Comparison of ENCODE assay signal across 9 mouse cellular contexts in the genomic region with DNA sequence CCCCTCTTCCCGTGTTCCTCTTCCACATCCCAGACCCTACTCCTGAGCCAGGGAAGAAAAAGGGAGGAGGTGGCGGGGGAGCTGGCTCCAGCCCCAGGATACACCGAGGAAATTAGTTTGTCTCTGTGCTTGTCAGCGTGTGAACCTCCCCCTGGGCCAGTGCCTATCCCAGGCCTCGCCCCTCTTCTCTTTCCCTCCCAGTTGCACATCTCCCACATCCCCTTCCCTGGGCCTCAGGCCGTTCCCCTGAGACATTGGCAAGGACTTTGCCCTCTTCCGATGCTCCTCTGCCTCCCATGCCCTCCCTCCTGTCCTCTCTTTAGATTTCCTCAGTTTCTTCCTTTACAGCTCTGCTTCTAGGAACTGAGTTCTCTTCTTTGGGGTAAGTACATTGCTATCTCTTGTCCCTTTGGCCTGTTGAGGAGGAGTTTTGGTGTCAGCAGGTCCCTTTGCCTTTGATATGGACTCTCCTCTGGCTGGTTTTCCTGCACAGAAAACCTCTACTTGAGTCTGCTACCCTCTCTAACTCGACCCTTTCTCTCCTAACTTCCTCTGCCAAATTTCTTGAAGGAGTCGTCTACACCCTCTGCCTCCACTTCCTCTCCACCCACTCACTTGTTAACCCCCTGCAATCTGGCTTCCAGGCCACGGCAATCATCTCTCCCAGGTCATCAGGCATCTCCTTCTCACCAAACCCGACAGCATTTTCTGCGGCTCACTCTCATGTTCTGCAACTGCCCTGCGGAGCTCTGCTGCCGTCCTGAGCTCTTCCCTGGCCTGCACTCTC. TPM values are rescaled to one million over a fixed set of nuclear protein-coding genes. Genes with fewer than 3 reads are reported as not detected.
DNase-seq lines count a peak whose midpoint lies in the region; ATAC-seq lines count a peak whose summit lies in the region.
"Had no signal": no experiment of that assay in that cellular context is flagged by ENCODE, and none has a peak within 500 bp of the region (broad histone marks: within the 10 kb centered on the region; RNA-seq: fewer than 3 reads in every experiment).

No protein-coding gene starts in this region.

- H3K27me3 ChIP-seq in heart, embryonic 14.5 days (ENCODE audit: control insufficient read depth, insufficient read depth, low read length): peaks cover 22% of the 10 kb centered on the region
- peaks cover 12% of the 10 kb centered on the region; the same call in 1 of the 2 replicates for H3K27me3 ChIP-seq in limb, embryonic 12.5 days
- H3K27me3 ChIP-seq in stomach, embryonic 14.5 days (ENCODE audit: control insufficient read depth, insufficient read depth, low read length): no peaks in the 10 kb centered on the region

- no peak overlapping the region; the same call in 1 of the 2 replicates for H3K4me2 ChIP-seq in heart, embryonic 14.5 days (ENCODE audit: low read length)
- no peak overlapping the region for H3K4me2 ChIP-seq in limb, embryonic 12.5 days
- peak overlapping the region; percentile 25 for H3K4me2 ChIP-seq in stomach, embryonic 14.5 days (replicated peaks; ENCODE audit: low read depth, low read length)

- 28% methylated on average over 14 of the region's 14 CpGs for WGBS in heart, embryonic 14.5 days
- WGBS in limb, embryonic 12.5 days: 35% methylated on average over 14 of the region's 14 CpGs
- 23% methylated on average over 14 of the region's 14 CpGs for WGBS in stomach, embryonic 14.5 days

- H3K4me3 ChIP-seq in heart, embryonic 14.5 days (ENCODE audit: control insufficient read depth in 1 of 2, insufficient read depth in 1 of 2, low read depth in 1 of 2, low read length in 2 of 2): no peak overlapping the region
- no peak overlapping the region for H3K4me3 ChIP-seq in limb, embryonic 12.5 days (replicated peaks)
- no peak overlapping the region for H3K4me3 ChIP-seq in stomach, embryonic 14.5 days (ENCODE audit: low read depth, low read length)

- peak; percentile 39; the same call in 1 of the 2 replicates for ATAC-seq in heart, embryonic 14.5 days (ENCODE audit: insufficient number of reproducible peaks, insufficient read depth, low FRiP score, low read depth)
- ATAC-seq in limb, embryonic 12.5 days (ENCODE audit: insufficient number of reproducible peaks, insufficient read depth, low FRiP score, low TSS enrichment, low read depth): no peak
- ATAC-seq in stomach, embryonic 14.5 days (ENCODE audit: insufficient number of reproducible peaks, insufficient read depth, low FRiP score, low read depth): peak; percentile 56; the same call in 1 of the 2 replicates

- no peak overlapping the region for H3K9ac ChIP-seq in heart, embryonic 14.5 days (ENCODE audit: low read length)
- H3K9ac ChIP-seq in limb, embryonic 12.5 days (replicated peaks): 0 out of 2 replicates have a peak overlapping the region, but pooled peaks have one; percentile 34
- no peak overlapping the region for H3K9ac ChIP-seq in stomach, embryonic 14.5 days (replicated peaks; ENCODE audit: low read depth, low read length)

- H3K9me3 ChIP-seq in heart, embryonic 14.5 days (ENCODE audit: control insufficient read depth, low read length): no peaks in the 10 kb centered on the region
- no peaks in the 10 kb centered on the region for H3K9me3 ChIP-seq in limb, embryonic 12.5 days
- H3K9me3 ChIP-seq in stomach, embryonic 14.5 days (ENCODE audit: control insufficient read depth, low read depth, low read length): no peaks in the 10 kb centered on the region

- peaks cover 11 to 21% of the 10 kb centered on the region in 2 experiments; a peak in 3 of 4 replicates for H3K4me1 ChIP-seq in heart, embryonic 14.5 days (ENCODE audit: control insufficient read depth in 2 of 2, insufficient read depth in 2 of 2, low read length in 2 of 2)
- H3K4me1 ChIP-seq in limb, embryonic 12.5 days (replicated peaks): peaks cover 43% of the 10 kb centered on the region
- peaks cover 56% of the 10 kb centered on the region for H3K4me1 ChIP-seq in stomach, embryonic 14.5 days (ENCODE audit: control insufficient read depth, insufficient read depth, low read length)

- H3K36me3 ChIP-seq in heart, embryonic 14.5 days (ENCODE audit: control insufficient read depth, insufficient read depth, low read length): no peaks in the 10 kb centered on the region
- H3K36me3 ChIP-seq in limb, embryonic 12.5 days: peaks cover 32% of the 10 kb centered on the region
- H3K36me3 ChIP-seq in stomach, embryonic 14.5 days (ENCODE audit: control insufficient read depth, insufficient read depth, low read length): no peaks in the 10 kb centered on the region

- DNase-seq in thymus, postnatal 25 days: peak; percentile 38
- no peak for DNase-seq in thymus, postnatal 36 days
- DNase-seq in adrenal gland, postnatal 10 days: no peak
- DNase-seq in layer of hippocampus, postnatal 10 days (ENCODE audit: low spot score in 2 of 2): no peak
- no peak for DNase-seq in cerebellum, postnatal 4 days (ENCODE audit: low spot score in 2 of 2)

- peak overlapping the region in 1 of 2 experiments; percentile 33; a peak in 1 of 4 replicates for H3K27ac ChIP-seq in heart, embryonic 14.5 days (replicated peaks in 1 of 2; ENCODE audit: control insufficient read depth in 1 of 2, insufficient read depth in 1 of 2, low read depth in 2 of 2, low read length in 2 of 2)
- no peak overlapping the region for H3K27ac ChIP-seq in limb, embryonic 12.5 days
- H3K27ac ChIP-seq in stomach, embryonic 14.5 days (ENCODE audit: low read length): peak overlapping the region; percentile 80; the same call in 1 of the 2 replicates

RNA-seq across cellular contexts. Expression of gene AC109138.7, which starts 7.0 kb away (rescaled TPM):
- polyA plus RNA-seq in heart, embryonic 14.5 days (2014; fragmentation: Nextera tagmentation; extraction: Ambion mirVana): not detected in 2 replicates
- not detected in 2 replicates for polyA plus RNA-seq in limb, embryonic 12.5 days (2016; fragmentation: Nextera tagmentation; extraction: Ambion mirVana)
- polyA plus RNA-seq in stomach, embryonic 14.5 days (2014; fragmentation: Nextera tagmentation; extraction: Ambion mirVana): not detected in 2 replicates
- total RNA-seq in adrenal gland, postnatal 10 days (2021): not detected
- total RNA-seq in layer of hippocampus, postnatal 10 days (2021): not detected
- polyA plus RNA-seq: limb, embryonic 11.5 days had no signal

RNA-seq across cellular contexts. Expression of gene Clcf1, which starts 7.1 kb away (rescaled TPM):
- polyA plus RNA-seq in heart, embryonic 14.5 days (2014; fragmentation: Nextera tagmentation; extraction: Ambion mirVana): 0.78 and 1.2 TPM in 2 replicates
- 8.6 and 9.1 TPM in 2 replicates for polyA plus RNA-seq in limb, embryonic 12.5 days (2016; fragmentation: Nextera tagmentation; extraction: Ambion mirVana)
- 7.3 and 8.3 TPM in 2 replicates for polyA plus RNA-seq in stomach, embryonic 14.5 days (2014; fragmentation: Nextera tagmentation; extraction: Ambion mirVana)
- total RNA-seq in adrenal gland, postnatal 10 days (2021): 1 to 10 TPM; 8.3 to 9.8 TPM
- total RNA-seq in layer of hippocampus, postnatal 10 days (2021): under 1 TPM; 0.36 to 0.75 TPM

RNA-seq across cellular contexts. Expression of gene Pold4, which starts 10.5 kb away (rescaled TPM):
- 20.9 and 26.8 TPM in 2 replicates for polyA plus RNA-seq in heart, embryonic 14.5 days (2014; fragmentation: Nextera tagmentation; extraction: Ambion mirVana)
- 13.8 and 16.2 TPM in 2 replicates for polyA plus RNA-seq in limb, embryonic 12.5 days (2016; fragmentation: Nextera tagmentation; extraction: Ambion mirVana)
- 25.5 and 26.3 TPM in 2 replicates for polyA plus RNA-seq in stomach, embryonic 14.5 days (2014; fragmentation: Nextera tagmentation; extraction: Ambion mirVana)
- total RNA-seq in adrenal gland, postnatal 10 days (2021): 10 to 100 TPM; 34.7 to 35.6 TPM
- 10 to 100 TPM; 14.4 to 15.8 TPM for total RNA-seq in layer of hippocampus, postnatal 10 days (2021)

RNA-seq across cellular contexts. Expression of gene Rad9a, which starts 19.7 kb away (rescaled TPM):
- 17.4 and 18.5 TPM in 2 replicates for polyA plus RNA-seq in heart, embryonic 14.5 days (2014; fragmentation: Nextera tagmentation; extraction: Ambion mirVana)
- polyA plus RNA-seq in limb, embryonic 12.5 days (2016; fragmentation: Nextera tagmentation; extraction: Ambion mirVana): 38.4 and 44.9 TPM in 2 replicates
- 33.3 and 33.5 TPM in 2 replicates for polyA plus RNA-seq in stomach, embryonic 14.5 days (2014; fragmentation: Nextera tagmentation; extraction: Ambion mirVana)
- 10 to 100 TPM in 1 of 2 experiments, 1 to 10 TPM in 1; 7.4 to 10.8 TPM for total RNA-seq in adrenal gland, postnatal 10 days (2021)
- 1 to 10 TPM; 8.0 to 8.9 TPM for total RNA-seq in layer of hippocampus, postnatal 10 days (2021)

RNA-seq across cellular contexts. Expression of gene Ppp1ca, which starts 29.3 kb away (rescaled TPM):
- 708 and 757 TPM in 2 replicates for polyA plus RNA-seq in heart, embryonic 14.5 days (2014; fragmentation: Nextera tagmentation; extraction: Ambion mirVana)
- 834 and 845 TPM in 2 replicates for polyA plus RNA-seq in limb, embryonic 12.5 days (2016; fragmentation: Nextera tagmentation; extraction: Ambion mirVana)
- 759 and 780 TPM in 2 replicates for polyA plus RNA-seq in stomach, embryonic 14.5 days (2014; fragmentation: Nextera tagmentation; extraction: Ambion mirVana)
- 100 to 1,000 TPM; 411 to 414 TPM for total RNA-seq in adrenal gland, postnatal 10 days (2021)
- 100 to 1,000 TPM; 295 to 307 TPM for total RNA-seq in layer of hippocampus, postnatal 10 days (2021)
